Mouse (Mus musculus): Measurements from ENCODE around the gene Rbbp8nl. TPM values are rescaled to one million over a fixed set of nuclear protein-coding genes. Genes with fewer than 3 reads are reported as not detected.

Rbbp8nl gene
- polyA plus RNA-seq, 2 experiments = 1.3 to 2.0 TPM

DNA sequence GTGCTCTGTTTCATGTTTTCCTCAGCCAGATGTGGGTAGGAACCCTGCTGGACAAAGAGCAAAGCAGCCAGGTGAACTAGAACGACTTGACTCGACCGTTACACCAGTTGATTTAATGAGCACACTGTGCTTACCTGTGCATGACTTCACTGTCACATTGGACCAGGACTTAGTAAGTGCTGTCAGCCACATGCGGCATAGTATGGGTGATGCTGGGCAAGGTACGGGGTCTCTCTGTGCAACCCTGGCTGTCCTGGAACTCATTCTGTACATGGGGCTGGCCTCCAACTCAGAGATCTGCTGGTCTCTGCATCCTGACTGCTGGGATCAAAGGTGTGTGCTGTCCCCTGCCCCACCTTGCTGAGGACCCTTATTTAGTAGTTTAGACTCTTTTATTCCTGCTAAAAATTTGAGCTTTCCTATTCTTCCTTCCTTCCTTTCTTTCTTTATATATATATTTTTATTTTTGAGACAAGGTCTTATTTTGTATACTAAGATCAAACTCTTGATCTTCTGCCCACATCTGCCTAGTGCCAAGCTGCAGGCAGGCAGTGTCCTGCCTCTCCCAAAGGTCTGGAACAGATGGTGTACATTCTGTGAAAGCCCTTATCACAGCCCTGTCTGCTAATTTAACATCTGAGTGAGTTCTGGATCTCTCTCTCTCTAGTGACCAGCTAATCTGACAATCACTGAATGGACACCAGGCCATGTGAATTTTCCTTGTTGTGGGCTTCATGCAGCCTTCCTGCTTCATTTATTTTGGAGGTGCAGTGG lies 35.1 kb downstream of the Rbbp8nl start:
- WGBS = 92% methylated on average over 5 of the region's 5 CpGs
- peaks cover 14% of the 10 kb centered on the region for H3K4me1 ChIP-seq (ENCODE audit: control insufficient read depth, insufficient read depth, low read length)
- H3K4me3 ChIP-seq (replicated peaks; ENCODE audit: low read length) = no peak overlapping the region
- DNase-seq (ENCODE audit: low spot score) (no peak), ATAC-seq (ENCODE audit: low FRiP score, low read depth) (no peak)
- no peaks in the 10 kb centered on the region for H3K27me3 ChIP-seq (ENCODE audit: control insufficient read depth, insufficient read depth, low read length)
- no peak for TF ChIP-seq POLR2A (IDR thresholded peaks at IDR 0.05; ENCODE audit: borderline replicate concordance, extremely low read depth, insufficient read depth, insufficient read length)
- peaks cover 17% of the 10 kb centered on the region for H3K36me3 ChIP-seq (ENCODE audit: control insufficient read depth, insufficient read depth, low read length)
- no peak overlapping the region for H3K4me2 ChIP-seq (replicated peaks; ENCODE audit: low read depth, low read length, severe bottlenecking)
- H3K27ac ChIP-seq (replicated peaks; ENCODE audit: low read depth, low read length) = no peak overlapping the region
- H3K9me3 ChIP-seq (ENCODE audit: control insufficient read depth, low read length) = no peaks in the 10 kb centered on the region
- H3K9ac ChIP-seq (ENCODE audit: low read depth, low read length, severe bottlenecking) = no peak overlapping the region

- Histone ChIP-seq H3K9ac (ENCODE audit: low read depth, low read length, severe bottlenecking) (no peak overlapping the region), H3K27ac (replicated peaks; ENCODE audit: low read depth, low read length) (no peak overlapping the region), H3K4me1 (ENCODE audit: control insufficient read depth, insufficient read depth, low read length) (peaks cover 8% of the 10 kb centered on the region; the same call in 1 of the 2 replicates), H3K27me3 (ENCODE audit: control insufficient read depth, insufficient read depth, low read length) (no peaks in the 10 kb centered on the region), H3K9me3 (ENCODE audit: control insufficient read depth, low read length) (no peaks in the 10 kb centered on the region), H3K4me2 (replicated peaks; ENCODE audit: low read depth, low read length, severe bottlenecking) (no peak overlapping the region), H3K36me3 (ENCODE audit: control insufficient read depth, insufficient read depth, low read length) (no peaks in the 10 kb centered on the region), H3K4me3 (replicated peaks; ENCODE audit: low read length) (no peak overlapping the region)
- no peak for ATAC-seq (ENCODE audit: low FRiP score, low read depth)
- WGBS = 53% methylated on average over 3 of the region's 3 CpGs
- no peak for TF ChIP-seq POLR2A (IDR thresholded peaks at IDR 0.05; ENCODE audit: borderline replicate concordance, extremely low read depth, insufficient read depth, insufficient read length)
- no peak for DNase-seq (ENCODE audit: low spot score)
Measured at GRCm38 (mm10) chr2:180251838-180252237, 37.8 kb downstream of the Rbbp8nl start.

GRCm38 (mm10) chr2:180250930-180251611 lies 38.6 kb downstream of the Rbbp8nl start:
- peak; percentile 78 for DNase-seq (ENCODE audit: low spot score)
- Histone ChIP-seq H3K4me2 (replicated peaks; ENCODE audit: low read depth, low read length, severe bottlenecking) (no peak overlapping the region), H3K4me3 (replicated peaks; ENCODE audit: low read length) (no peak overlapping the region), H3K4me1 (ENCODE audit: control insufficient read depth, insufficient read depth, low read length) (peaks cover 3% of the 10 kb centered on the region; the same call in 1 of the 2 replicates), H3K9me3 (ENCODE audit: control insufficient read depth, low read length) (no peaks in the 10 kb centered on the region), H3K27ac (replicated peaks; ENCODE audit: low read depth, low read length) (no peak overlapping the region), H3K36me3 (ENCODE audit: control insufficient read depth, insufficient read depth, low read length) (no peaks in the 10 kb centered on the region), H3K9ac (ENCODE audit: low read depth, low read length, severe bottlenecking) (no peak overlapping the region), H3K27me3 (ENCODE audit: control insufficient read depth, insufficient read depth, low read length) (no peaks in the 10 kb centered on the region)
- no peak for TF ChIP-seq POLR2A (IDR thresholded peaks at IDR 0.05; ENCODE audit: borderline replicate concordance, extremely low read depth, insufficient read depth, insufficient read length)
- ATAC-seq (ENCODE audit: low FRiP score, low read depth) = peak; percentile 83
- 31% methylated on average over 11 of the region's 11 CpGs for WGBS

DNA sequence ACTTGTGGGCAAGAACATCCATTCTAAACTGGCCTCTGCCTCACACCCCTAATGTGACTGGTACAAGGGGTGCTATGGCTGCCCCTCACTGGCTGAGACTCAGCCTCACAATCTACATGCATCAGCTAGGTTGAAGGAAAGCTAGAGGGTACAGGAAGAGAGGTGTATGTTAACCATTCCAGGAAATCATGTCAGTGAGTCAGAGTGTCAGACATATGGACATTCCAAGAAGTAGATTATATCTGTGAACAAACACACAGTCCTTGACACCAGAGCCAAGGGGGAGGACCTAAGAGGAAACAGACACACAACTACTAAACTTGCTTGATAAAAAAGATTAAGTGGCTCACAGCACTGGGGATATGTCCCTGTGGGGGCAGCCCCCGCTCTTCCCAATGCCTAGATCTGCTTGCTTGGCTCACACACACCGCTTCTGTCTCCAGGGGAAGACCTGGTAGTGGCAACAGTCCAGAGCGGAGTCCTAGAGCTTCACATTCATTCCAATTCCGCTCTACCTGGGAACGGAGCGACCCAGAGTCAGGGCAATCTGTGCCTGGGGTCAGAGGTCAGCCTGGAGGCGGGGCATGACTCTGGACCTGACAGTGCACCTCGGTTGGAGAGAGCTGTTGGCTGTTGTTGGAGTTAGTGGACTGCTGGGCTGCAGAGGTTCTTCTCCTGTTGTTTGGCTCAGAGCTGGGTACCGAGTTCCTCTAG lies 40.6 kb downstream of the Rbbp8nl start:
- no peak for TF ChIP-seq POLR2A (IDR thresholded peaks at IDR 0.05; ENCODE audit: borderline replicate concordance, extremely low read depth, insufficient read depth, insufficient read length)
- Histone ChIP-seq H3K27me3 (ENCODE audit: control insufficient read depth, insufficient read depth, low read length) (no peaks in the 10 kb centered on the region), H3K36me3 (ENCODE audit: control insufficient read depth, insufficient read depth, low read length) (no peaks in the 10 kb centered on the region), H3K27ac (replicated peaks; ENCODE audit: low read depth, low read length) (no peak overlapping the region), H3K4me2 (replicated peaks; ENCODE audit: low read depth, low read length, severe bottlenecking) (no peak overlapping the region), H3K4me1 (ENCODE audit: control insufficient read depth, insufficient read depth, low read length) (no peaks in the 10 kb centered on the region), H3K9ac (ENCODE audit: low read depth, low read length, severe bottlenecking) (no peak overlapping the region), H3K4me3 (replicated peaks; ENCODE audit: low read length) (no peak overlapping the region), H3K9me3 (ENCODE audit: control insufficient read depth, low read length) (no peaks in the 10 kb centered on the region)
- DNase-seq (ENCODE audit: low spot score) (no peak), ATAC-seq (ENCODE audit: low FRiP score, low read depth) (no peak)
- WGBS = 61% methylated on average over 9 of the region's 9 CpGs

GRCm38 (mm10) chr2:180247916-180248315 lies 41.8 kb downstream of the Rbbp8nl start:
- no peak overlapping the region for H3K4me3 ChIP-seq (replicated peaks; ENCODE audit: low read length)
- no peak for ATAC-seq (ENCODE audit: low FRiP score, low read depth)
- H3K9ac ChIP-seq (ENCODE audit: low read depth, low read length, severe bottlenecking) = no peak overlapping the region
- TF ChIP-seq POLR2A (IDR thresholded peaks at IDR 0.05; ENCODE audit: borderline replicate concordance, extremely low read depth, insufficient read depth, insufficient read length) = no peak
- no peaks in the 10 kb centered on the region for H3K9me3 ChIP-seq (ENCODE audit: control insufficient read depth, low read length)
- H3K27me3 ChIP-seq (ENCODE audit: control insufficient read depth, insufficient read depth, low read length) = no peaks in the 10 kb centered on the region
- H3K4me1 ChIP-seq (ENCODE audit: control insufficient read depth, insufficient read depth, low read length) = no peaks in the 10 kb centered on the region
- H3K36me3 ChIP-seq (ENCODE audit: control insufficient read depth, insufficient read depth, low read length) = no peaks in the 10 kb centered on the region
- no peak overlapping the region for H3K27ac ChIP-seq (replicated peaks; ENCODE audit: low read depth, low read length)
- 93% methylated on average over 5 of the region's 5 CpGs for WGBS
- H3K4me2 ChIP-seq (replicated peaks; ENCODE audit: low read depth, low read length, severe bottlenecking) = no peak overlapping the region
- no peak for DNase-seq (ENCODE audit: low spot score)

Data from limb, embryonic 14.5 days (tissue).